Mouse (Mus musculus): ENCODE measurements around the gene 0610010K14Rik.

DNA sequence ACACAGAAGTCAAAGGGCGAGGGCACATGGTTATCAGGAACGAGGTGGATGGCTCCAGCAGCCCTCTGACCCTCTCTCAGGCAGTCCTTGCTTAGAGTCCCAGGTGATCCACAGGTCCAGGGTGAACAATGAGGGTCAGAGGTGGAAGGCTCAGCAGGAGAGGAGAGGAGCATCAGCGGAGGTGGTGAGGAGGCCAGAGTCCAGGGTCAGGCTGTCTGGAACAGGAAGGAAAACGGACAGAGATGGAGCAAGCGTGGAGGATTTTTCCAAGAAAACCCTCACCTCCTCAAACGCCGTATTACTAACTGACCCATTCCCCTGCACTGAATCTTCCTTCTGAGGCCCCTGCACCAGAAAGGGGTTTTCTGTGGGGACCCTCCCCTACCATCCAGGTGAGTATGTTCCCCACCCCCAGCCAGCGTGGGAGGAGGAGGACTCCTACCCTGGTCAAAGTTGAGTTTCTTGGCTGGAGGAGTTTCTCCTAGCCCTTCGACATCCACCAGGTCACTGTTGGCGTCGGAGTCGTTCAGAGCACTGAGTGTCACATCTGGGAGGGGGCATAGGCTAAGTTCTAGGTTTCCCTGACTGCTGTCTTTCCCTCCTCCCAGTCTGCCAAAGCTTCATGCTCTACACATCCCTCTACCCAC, 2.3 kb downstream of the 0610010K14Rik start:
- TF ChIP-seq CTCF (IDR thresholded peaks at IDR 0.05; ENCODE audit: low read depth) (no peak), EP300 (IDR thresholded peaks at IDR 0.05; ENCODE audit: low read depth) (no peak)
